Mouse (Mus musculus): ENCODE results near the gene Ndufa5.

Gene Ndufa5

GRCm38 (mm10) chr6:24527155-24528063, at the start of gene Ndufa5:
TSS of gene Ndufa5 (minus strand) at chr6:24528013.
- in situ Hi-C loops (cut with MboI, MseI) = loop anchor here (5.0 to 10.0 kb wide), 4 partner anchors 107 to 1277 kb away; partner anchors contain the start of genes Pot1a (in 1 of the 2) and Wasl (in 1 of the 2)

DNA sequence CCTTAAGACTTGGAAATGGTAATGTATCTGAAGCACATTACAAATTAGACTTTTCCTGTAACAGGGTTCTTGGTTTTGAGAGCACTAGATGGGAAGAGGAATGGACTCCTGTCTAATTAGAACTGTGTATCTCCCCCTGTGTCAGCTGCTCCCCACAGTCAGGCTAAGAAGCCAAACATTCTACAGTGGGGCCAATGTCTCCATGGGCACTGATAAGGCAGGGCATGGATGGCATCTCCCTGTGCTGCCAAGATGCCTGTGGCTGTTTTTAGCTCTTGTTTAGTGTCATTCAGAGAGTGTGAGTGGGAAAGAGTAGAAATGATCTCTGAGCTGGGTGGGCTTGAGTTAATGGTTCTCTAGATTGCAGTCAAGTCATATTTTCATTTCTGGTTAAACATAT, 45.5 kb upstream of the Ndufa5 start:
- in situ Hi-C loops (cut with MboI, MseI) = no loop called here

DNA sequence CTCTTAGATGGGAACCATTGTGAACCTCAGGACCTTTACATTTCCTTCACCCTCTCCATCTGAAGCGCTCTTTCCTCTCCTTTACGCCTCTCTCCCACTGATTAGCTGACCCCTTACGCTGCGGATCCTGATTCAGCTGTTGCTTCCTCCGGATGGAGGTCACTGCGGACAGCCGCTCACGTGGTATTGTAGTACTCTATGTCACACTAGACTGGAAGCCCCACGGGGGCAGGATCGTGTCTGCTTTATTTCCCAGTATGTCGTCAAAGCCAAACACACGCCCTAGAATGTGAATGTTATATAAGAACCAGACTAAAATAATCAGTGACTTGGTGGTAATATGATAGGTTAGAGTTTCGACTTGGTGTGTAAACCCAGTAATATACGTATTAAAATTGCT, 44.6 kb upstream of the Ndufa5 start:
- in situ Hi-C loops (cut with MboI, MseI) = no loop called here

DNA sequence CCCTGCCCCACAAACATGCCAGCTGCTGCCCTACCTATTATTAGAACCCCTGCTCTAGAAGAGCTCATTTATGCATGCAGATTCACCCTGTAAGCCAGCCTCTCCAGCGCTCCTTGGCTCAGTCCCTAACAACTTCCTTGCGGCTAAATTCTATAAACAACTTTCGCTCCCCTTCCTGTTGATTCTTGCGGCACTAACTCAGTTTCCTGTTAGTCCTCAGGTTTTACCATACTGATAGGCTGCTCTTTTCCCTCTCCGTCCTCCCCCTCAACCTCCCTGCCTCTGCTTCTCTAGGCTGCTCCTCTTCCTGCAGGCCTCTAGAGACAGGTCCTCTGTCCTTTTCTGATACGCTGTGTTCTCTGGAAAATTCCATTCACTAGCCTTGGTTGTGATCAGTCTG, 43.3 kb upstream of the Ndufa5 start:
- in situ Hi-C loops (cut with MboI, MseI) = no loop called here

DNA sequence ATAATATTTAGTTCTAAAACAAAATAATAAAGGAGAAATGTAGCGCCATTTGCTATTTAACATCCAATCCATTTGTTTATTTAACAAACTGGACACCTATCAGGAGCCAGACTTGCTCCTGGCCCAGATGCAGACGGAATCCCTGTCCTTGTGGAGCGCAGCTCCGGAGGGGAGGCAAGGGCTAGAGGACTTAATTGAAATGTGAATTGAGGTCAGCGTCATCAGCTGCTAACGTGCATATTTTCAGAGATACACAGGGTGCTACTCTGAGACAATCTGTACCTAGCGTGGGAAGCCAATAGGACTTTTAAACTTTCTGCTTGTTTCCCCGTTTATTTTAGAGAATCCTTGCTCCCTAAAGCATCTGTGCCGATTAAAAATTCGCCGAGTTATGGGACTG, 42.5 kb upstream of the Ndufa5 start:
- in situ Hi-C loops (cut with MboI, MseI) = no loop called here

- in situ Hi-C loops (cut with MboI, MseI) = no loop called here
These were observed 41.9 kb upstream of the Ndufa5 start for GRCm38 (mm10) chr6:24569711-24570110.

- in situ Hi-C loops (cut with MboI, MseI) = no loop called here
These were observed 41.1 kb upstream of the Ndufa5 start for GRCm38 (mm10) chr6:24568963-24569362.

DNA sequence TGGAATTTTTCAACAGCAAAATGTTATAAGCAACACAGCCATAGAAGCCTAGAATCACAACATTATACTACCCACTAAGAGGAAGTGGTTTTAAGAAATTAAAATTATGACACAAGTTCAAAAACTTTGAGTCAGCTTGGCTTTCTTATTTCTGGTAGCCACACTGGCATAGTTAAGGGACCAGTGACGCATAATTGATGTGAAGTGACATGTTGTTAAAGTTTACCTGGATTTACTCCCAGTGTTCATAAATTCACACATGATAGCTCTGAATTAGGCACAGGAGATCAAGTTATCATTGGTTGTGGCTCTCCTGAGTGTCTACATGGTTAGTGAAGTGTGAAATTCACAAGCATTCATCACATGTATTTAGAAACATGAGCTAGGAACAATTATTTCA, 37.1 kb upstream of the Ndufa5 start:
- in situ Hi-C loops (cut with MboI, MseI) = no loop called here

DNA sequence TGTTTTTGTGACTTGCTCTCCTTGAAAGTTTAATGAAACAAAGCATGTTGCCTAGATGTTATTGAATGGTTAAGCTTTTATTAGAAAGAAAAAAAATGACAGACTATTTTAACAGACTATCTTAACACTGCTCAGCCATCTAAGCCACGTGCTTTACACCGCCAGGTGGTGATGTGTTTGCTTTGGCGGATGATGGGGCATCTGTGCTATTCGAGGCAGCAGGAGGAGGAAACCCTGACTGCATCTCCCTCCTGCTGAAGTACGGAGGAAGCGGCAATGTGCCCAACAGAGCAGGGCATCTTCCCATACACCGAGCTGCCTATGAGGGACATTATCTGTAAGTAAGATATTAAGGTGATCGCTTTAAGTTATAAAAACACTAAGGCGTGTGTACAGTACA, 36.3 kb upstream of the Ndufa5 start:
- in situ Hi-C loops (cut with MboI, MseI) = no loop called here

DNA sequence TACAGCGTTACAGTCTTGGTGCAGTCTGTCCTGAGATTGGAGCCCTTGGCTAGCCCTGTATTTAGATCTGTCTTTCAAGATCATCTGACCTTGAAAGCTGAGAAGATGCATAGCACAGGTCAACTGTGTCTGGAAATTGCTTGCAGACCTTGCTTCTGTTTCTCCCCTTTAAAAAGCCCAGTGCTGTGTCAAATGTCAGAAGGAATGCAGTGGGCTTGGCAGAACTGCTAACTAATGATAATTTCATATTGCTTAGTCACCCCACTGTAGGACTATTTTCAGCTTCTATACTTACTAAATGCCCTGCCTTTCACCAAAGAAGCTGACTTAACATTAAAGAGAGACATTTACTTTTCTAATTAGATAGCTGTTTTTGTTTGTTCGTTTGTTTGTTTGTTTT, 27.7 kb upstream of the Ndufa5 start:
- in situ Hi-C loops (cut with MboI, MseI) = no loop called here

DNA sequence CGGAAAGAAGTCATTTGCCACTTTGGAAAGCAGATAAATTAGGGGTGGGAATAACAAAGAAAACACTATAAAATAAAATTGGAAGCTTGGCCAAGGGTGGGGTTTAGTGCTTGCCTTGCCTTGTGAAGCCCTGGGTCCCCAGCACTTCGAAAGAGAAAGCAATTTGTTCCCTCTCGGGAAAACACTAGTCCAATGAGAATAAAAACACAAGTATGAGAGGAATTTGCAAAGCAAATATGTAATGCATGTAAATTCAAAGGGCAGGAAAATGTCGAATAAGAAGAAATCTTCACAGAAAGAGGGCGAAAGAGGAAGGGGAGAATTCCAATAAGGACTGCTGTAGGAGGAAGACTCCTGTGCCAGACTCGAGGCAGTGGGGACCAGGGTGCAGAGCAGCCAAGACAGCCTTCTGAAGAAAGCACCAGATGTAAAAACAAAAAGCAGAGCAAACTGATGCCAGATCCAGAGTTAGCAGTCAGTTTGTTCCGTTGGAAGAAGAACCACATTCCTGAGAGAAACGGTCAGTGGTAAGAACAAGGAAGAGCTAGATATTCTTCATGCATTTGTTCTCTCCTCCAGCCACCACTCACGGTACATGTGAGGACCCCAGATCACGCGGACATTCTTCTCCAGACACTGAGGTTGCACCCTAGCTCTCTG, 26.7 kb upstream of the Ndufa5 start:
- in situ Hi-C loops (cut with MboI, MseI) = no loop called here

DNA sequence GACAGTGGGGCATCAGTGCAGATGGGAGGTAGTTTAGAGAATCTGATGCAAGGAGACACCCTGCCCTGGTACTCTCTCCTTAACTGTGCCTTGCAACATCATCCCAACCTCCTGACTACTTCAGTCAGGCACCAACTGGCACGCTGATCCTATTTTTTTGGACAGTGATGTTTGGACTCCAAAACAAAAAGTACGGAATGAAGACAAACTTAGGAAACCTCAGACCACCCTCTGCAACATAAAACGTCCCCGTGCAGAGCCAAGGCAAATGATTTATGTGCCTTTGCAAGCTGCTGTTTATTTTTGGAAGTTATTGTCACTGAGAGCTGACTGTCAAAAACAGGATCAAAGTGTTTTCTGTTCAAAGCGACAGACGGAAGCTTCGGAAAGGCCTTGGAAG, 24.2 kb upstream of the Ndufa5 start:
- in situ Hi-C loops (cut with MboI, MseI) = no loop called here

DNA sequence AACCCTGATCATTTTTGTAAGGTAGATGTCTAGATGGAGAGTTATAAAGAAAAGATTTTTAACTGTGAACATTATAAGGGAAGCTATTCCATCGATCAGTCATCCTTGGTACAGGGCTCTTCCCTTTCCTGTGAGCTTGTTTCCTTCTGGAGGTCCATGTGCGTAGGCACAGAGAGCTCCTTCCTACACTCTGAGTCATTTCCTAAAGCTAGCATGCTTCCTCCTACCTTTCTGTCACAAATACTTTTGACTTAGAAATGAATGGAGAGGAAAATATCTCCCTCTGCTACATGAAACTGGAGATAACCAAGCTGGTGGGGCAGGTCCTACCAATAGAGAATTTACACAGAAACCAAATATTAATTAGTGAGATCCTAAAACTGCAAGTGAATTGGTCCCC, 22.0 kb upstream of the Ndufa5 start:
- in situ Hi-C loops (cut with MboI, MseI) = no loop called here

GRCm38 (mm10) chr6:24546716-24547420, 19.1 kb upstream of the Ndufa5 start:
- in situ Hi-C loops (cut with MboI, MseI) = no loop called here

DNA sequence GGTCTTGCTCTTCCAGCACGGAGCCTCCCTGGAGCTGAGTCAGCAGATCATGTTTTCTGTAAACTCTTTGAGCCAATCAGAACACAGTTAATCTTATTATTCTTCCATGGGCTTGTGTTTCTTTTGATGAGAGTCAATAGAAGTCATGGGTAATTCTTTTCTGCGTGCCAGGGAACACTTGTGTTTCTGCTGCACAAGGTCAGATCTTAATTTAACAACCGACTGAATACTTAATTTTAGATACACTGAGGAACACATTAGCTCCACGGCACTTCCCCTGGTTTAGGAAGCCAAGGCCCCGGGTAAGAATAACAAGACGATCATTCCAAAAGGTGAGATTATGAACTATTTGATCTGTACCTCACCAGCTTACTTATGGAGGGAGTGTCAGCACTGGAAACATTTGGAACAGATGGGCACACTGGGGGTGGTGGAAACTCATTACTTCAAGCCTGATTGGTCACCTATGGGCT, 15.3 kb upstream of the Ndufa5 start:
- in situ Hi-C loops (cut with MboI, MseI) = no loop called here

GRCm38 (mm10) chr6:24542393-24542792, 14.6 kb upstream of the Ndufa5 start:
- in situ Hi-C loops (cut with MboI, MseI) = no loop called here

- in situ Hi-C loops (cut with MboI, MseI) = no loop called here
These were observed 12.3 kb upstream of the Ndufa5 start for GRCm38 (mm10) chr6:24540106-24540505.

GRCm38 (mm10) chr6:24538435-24538834, 10.6 kb upstream of the Ndufa5 start:
- in situ Hi-C loops (cut with MboI, MseI) = no loop called here

DNA sequence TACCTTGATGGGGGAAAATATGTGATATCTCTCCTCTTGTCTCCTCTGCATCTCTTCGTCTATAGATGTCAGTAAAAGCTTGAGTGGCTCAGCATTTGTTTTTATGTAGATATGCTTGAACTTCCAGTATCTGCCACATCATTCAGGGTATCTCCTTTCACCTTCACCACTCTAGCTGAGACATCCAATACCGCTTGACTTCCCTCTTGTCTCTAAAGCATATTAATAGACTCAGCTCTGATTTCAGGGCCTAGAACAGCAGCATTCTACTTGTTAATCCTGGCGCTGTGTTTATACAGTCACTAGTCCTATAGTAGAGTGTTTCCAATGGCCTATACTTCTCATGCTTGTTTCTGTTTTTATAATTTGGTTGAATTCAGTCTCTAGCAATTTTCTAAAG, 5.0 kb upstream of the Ndufa5 start:
- in situ Hi-C loops (cut with MboI, MseI) = no loop called here

DNA sequence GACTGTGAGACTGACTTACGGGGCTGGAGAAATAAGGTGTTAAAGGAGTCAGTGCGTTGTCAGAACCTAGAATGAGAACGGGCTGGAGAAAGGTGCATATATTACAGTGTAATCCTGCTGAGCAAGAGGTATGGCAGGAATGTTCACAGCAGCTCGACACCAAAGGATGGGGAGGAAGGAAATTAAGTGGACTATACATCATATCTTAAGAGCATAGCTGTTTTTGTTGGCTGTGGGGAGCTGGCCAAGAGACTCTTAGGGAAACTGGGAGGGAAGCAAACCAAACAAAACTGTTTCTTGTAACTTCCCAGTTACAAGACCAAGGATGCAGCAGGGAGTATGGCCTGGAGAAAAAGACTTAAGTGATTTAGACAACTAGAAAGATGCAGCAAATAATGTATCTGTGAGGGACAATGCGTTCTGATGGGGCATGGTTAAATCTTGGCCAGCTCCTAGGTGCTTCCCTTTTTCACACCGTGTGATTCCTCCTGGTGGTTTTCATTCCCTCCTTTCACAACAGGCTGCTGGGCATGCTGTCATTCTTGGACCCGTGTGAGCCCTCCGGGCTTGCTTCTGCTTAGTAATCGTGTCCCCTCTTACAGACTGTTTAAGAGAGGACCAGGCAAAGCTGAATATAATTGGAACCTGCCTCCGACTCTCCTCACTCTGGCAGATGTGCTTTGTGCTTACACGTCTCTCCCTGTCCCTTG, 3.1 kb upstream of the Ndufa5 start:
- in situ Hi-C loops (cut with MboI, MseI) = no loop called here

- in situ Hi-C loops (cut with MboI, MseI) = no loop called here
These were observed 2.4 kb upstream of the Ndufa5 start for GRCm38 (mm10) chr6:24530166-24530565.

DNA sequence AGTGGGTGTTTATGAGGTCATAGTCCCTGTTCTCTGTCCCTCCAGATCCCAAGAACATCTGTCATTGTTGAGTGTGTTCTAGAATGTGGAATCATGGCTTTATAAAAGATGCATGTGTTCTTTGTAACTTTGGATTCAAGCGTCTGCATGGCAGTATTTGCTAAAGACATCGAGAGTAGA, 141 bp upstream of the Ndufa5 start, which contains the start of gene Asb15:
Asb15 (plus strand) TSS at position 81 of the 180 bp plus-strand sequence.
- in situ Hi-C loops (cut with MboI, MseI) = loop anchor here (5.0 to 10.0 kb wide), 4 partner anchors 107 to 1277 kb away; partner anchors contain the start of genes Pot1a (in 1 of the 2) and Wasl (in 1 of the 2)

Data from T-helper 17 cell (primary cell).